Mouse (Mus musculus) stomach, embryonic 16.5 days (tissue): Measurements from ENCODE around the gene Gmcl1. TPM values are rescaled to one million over a fixed set of nuclear protein-coding genes. Genes with fewer than 3 reads are reported as not detected.

Experiments
- ATAC-seq: fragments of 200-750 bp; cut with Nextera tagmentation; 2 replicates; pipeline ENCODE4 v1.8.0; 2017; ENCODE audit warnings: moderate number of reproducible peaks, moderate TSS enrichment; ENCODE audit not compliant: insufficient read depth, low FRiP score
- H3K27ac ChIP-seq: fragments of 300-500 bp; sonication (generic); 2 replicates; pipeline ENCODE4 v1.5.1; 2014; ENCODE audit warnings: low read length
- H3K27me3 ChIP-seq: fragments of 300-500 bp; sonication (generic); 2 replicates; pipeline ENCODE4 v1.6.1; 2014; ENCODE audit warnings: low read length, control low read depth, mixed read lengths; ENCODE audit not compliant: control insufficient read depth, insufficient read depth
- H3K36me3 ChIP-seq: fragments of 300-500 bp; sonication (generic); 2 replicates; pipeline ENCODE4 v1.6.1; 2014; ENCODE audit warnings: low read length; ENCODE audit not compliant: control insufficient read depth, insufficient read depth
- H3K4me1 ChIP-seq: fragments of 300-500 bp; sonication (generic); 2 replicates; pipeline ENCODE4 v1.6.1; 2014; ENCODE audit warnings: low read length, control low read depth, mixed read lengths; ENCODE audit not compliant: control insufficient read depth, insufficient read depth
- H3K4me2 ChIP-seq: fragments of 300-500 bp; sonication (generic); 2 replicates; pipeline ENCODE4 v1.6.1; 2014; ENCODE audit warnings: low read depth, low read length, mixed read lengths
- H3K4me3 ChIP-seq: fragments of 300-500 bp; sonication (generic); replicated peaks from 2 replicates; pipeline ENCODE4 v1.5.1; 2014; ENCODE audit warnings: mild to moderate bottlenecking, low read length
- H3K9ac ChIP-seq: fragments of 300-500 bp; sonication (generic); 2 replicates; pipeline ENCODE4 v1.6.1; 2014; ENCODE audit warnings: low read length
- H3K9me3 ChIP-seq: fragments of 300-500 bp; sonication (generic); replicated peaks from 2 replicates; pipeline ENCODE4 v1.6.1; 2016; ENCODE audit warnings: low read length, control low read depth; ENCODE audit not compliant: control insufficient read depth
- WGBS: fragments of 180-500 bp; shearing (Covaris S2); extraction: QIAGEN DNeasy Blood & Tissue Kit; methylation state at CpG from one replicate; pipeline ENCODE4 v1.1.7; 2014; 5-methylcytosine and 5-hydroxymethylcytosine counted together
- polyA plus RNA-seq: library from polyadenylated mRNA; unstranded; fragments of >200 nt; fragmentation: Nextera tagmentation; extraction: Ambion mirVana; gene quantifications from 2 replicates; pipeline ENCODE4 v1.2.1, GENCODE M21; 2015

Gmcl1 gene
- polyA plus RNA-seq = 20.0 and 20.4 TPM in 2 replicates

DNA sequence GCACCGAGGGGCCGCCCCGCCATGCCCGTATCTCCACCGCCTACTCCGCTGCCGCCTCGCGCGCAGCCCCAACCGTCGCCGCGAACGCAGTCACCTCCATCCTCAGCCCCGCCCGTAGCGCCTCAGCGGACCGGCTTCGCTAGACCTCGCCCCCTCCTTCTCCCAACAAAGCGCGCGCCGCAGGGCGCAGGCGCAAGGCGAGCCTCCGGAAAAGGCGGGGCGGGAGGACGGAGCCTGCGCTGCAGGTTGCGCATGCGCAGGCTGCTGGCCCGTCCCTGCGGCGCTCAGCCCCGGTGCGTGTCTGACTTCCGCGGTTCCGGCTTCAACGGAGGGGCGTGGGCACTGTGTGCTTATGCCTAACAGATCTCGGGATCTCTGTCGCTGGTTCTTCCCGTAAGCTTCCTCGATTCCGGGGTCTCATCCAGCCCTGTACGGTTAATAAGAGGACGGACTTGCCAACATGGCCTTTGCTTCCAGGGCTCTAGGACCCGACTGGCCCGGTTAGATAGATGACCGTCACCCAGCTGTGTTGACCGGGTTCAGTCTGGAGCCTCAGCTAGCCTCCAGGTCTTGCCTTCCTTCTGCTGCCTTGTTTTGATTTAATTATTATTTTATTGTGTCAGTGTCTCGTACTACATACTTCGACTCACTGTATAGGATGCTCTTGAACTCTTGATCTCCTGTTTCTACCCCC is at the start of gene Gmcl1:
Gene Gmcl1 (minus strand): TSS at position 201 of the 694 bp plus-strand sequence.
- Histone ChIP-seq H3K9ac (peak within 1 kb of the TSS; percentile 89), H3K36me3 (no peaks in the 10 kb centered on the region), H3K27ac (peak within 1 kb of the TSS; percentile 83), H3K27me3 (no peaks in the 10 kb centered on the region), H3K4me1 (peaks cover 3% of the 10 kb centered on the region; the same call in 1 of the 2 replicates), H3K9me3 (no peaks in the 10 kb centered on the region), H3K4me2 (peak within 1 kb of the TSS; percentile 96), H3K4me3 (peak within 1 kb of the TSS; percentile 90)
- WGBS = under 1% methylated on average over 59 of the region's 59 CpGs
- peak; percentile 94 for ATAC-seq

DNA sequence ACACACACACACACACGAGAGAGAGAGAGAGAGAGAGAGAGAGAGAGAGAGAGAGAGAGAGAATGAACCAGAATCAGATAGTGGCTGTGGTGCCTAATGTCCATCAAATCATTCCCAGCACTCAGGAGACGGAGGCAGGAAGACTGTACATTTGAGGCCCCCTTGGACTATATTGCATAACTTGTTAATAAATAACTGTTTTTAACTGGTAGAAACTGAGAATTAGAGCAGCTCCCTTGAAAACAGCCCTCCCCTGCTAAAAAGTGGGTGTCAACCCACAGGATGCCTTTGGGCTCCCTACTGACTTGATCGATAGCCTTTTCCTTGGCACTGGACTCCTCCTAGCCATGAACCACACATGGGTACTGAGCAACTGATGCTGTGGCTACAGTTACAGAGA is 49.2 kb upstream of the Gmcl1 start:
- H3K9ac ChIP-seq = no peak overlapping the region
- no peaks in the 10 kb centered on the region for H3K27me3 ChIP-seq
- H3K9me3 ChIP-seq = no peaks in the 10 kb centered on the region
- ATAC-seq = no peak
- no peaks in the 10 kb centered on the region for H3K4me1 ChIP-seq
- H3K36me3 ChIP-seq = no peaks in the 10 kb centered on the region
- H3K27ac ChIP-seq = no peak overlapping the region
- no peak overlapping the region for H3K4me2 ChIP-seq
- no peak overlapping the region for H3K4me3 ChIP-seq
- 54% methylated on average over 3 of the region's 3 CpGs for WGBS

DNA sequence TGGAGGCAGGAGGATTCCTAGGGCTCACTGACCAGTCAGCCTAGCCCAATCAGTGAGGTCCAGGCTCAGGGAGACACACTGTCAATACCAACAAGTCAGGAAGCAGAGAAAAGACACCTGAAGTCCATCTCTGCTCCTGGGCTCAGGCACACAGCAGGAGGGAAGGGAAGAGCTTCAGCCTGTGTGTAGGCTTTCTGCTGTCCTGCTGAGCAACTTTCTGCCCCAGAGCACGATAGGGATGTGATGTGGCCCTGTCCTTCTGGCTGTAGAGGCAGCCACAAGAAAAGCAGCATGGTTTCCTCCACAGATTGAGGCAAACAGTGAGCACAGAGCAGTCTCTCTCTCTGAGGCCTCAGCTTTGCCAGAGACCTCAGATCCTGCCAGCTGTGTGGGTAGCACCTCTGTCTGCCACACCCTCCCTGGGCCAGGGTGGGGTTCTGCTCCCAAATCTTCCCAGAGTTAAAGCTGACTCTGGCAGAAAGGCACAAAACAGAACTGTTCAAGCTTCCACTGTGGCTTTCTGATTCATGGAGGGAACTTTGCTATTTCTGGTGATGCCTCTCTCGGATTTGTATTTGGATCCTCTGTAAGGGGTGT is 48.3 kb upstream of the Gmcl1 start:
- no peaks in the 10 kb centered on the region for H3K9me3 ChIP-seq
- ATAC-seq = no peak
- H3K36me3 ChIP-seq = no peaks in the 10 kb centered on the region
- no peak overlapping the region for H3K4me3 ChIP-seq
- no peak overlapping the region for H3K27ac ChIP-seq
- no peaks in the 10 kb centered on the region for H3K4me1 ChIP-seq
- no peak overlapping the region for H3K4me2 ChIP-seq
- WGBS = 51% methylated on average over 2 of the region's 2 CpGs
- no peaks in the 10 kb centered on the region for H3K27me3 ChIP-seq
- no peak overlapping the region for H3K9ac ChIP-seq

DNA sequence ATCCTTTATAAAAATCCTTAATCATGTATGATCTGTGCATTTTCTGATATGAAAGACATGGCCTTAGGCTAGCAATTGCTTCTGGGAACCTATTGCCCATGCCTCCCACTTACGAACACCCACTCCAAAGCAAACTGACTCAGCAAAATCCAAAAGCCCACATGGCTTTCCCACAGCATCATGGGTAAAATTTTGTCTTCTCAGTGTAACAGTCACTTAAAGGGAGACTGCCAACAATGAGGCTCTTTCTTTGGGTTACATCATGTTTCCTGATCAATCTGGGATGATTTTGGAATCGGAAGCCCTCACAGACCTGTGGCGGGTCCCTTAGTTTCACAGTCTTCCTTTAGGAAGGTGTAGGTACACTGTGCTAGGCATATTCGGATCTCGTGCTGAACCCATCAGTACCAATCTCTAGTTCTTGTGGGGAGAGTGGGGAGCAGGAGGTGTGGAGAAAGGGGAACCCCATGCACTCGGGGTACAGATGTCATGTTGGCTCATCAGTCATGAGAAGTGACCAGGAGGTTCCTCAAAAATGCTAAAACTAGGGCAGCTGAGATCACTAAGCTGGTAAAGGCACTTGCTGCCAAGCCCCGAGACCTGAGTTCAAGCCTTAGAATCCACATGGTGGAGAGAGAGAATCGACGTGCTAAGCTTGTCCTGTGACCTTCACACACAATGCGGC is 45.9 kb upstream of the Gmcl1 start:
- Histone ChIP-seq H3K9me3 (no peaks in the 10 kb centered on the region), H3K27ac (no peak overlapping the region), H3K27me3 (no peaks in the 10 kb centered on the region), H3K4me3 (no peak overlapping the region), H3K4me2 (no peak overlapping the region), H3K4me1 (no peaks in the 10 kb centered on the region), H3K36me3 (no peaks in the 10 kb centered on the region), H3K9ac (no peak overlapping the region)
- ATAC-seq = no peak
- 89% methylated on average over 10 of the region's 10 CpGs for WGBS

DNA sequence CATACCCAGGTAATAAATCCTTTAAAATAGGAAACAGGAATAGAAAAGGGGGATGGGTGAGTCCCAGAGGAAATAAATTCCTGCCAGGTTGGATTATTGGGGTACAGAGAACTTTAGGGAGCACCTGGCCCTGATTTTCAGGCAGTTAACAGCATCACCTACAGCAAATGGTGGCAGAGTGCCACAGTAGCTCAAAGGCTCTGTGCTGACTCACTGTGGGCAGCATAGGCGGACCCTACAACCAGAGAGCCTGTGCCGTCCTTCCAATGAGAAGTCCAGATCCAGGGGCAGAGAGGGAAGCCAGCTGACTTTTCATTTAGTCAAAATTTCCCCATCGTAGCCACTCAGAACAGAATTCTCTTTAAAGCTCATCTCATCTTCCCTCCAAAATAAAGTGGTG is 44.0 kb upstream of the Gmcl1 start:
- Histone ChIP-seq H3K4me3 (no peak overlapping the region), H3K9ac (no peak overlapping the region), H3K4me2 (no peak overlapping the region), H3K9me3 (no peaks in the 10 kb centered on the region), H3K4me1 (no peaks in the 10 kb centered on the region; the same call in 1 of the 2 replicates), H3K36me3 (no peaks in the 10 kb centered on the region), H3K27ac (no peak overlapping the region), H3K27me3 (no peaks in the 10 kb centered on the region)
- 78% methylated on average over 3 of the region's 3 CpGs for WGBS
- ATAC-seq = no peak

DNA sequence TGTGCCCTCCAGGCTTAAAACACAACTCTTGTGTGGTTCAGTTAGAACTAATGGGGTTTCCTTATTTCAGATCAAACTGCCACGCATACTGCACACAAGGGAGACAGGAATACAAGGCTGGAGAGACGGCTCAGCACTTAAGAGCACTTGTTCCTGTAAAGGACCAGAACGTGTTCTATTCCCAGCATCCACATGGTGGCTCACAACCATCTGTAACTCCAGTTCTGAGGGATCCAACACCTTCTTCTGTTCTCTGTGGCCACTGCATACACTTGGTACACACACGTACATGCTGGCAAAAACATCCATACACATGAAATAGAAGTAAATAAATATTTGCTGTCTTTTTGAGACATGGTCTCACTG is 43.5 kb upstream of the Gmcl1 start:
- Histone ChIP-seq H3K4me2 (no peak overlapping the region), H3K4me3 (no peak overlapping the region), H3K9ac (no peak overlapping the region), H3K36me3 (no peaks in the 10 kb centered on the region), H3K27ac (no peak overlapping the region), H3K27me3 (no peaks in the 10 kb centered on the region), H3K4me1 (no peaks in the 10 kb centered on the region; the same call in 1 of the 2 replicates), H3K9me3 (no peaks in the 10 kb centered on the region)
- WGBS = 60% methylated on average over 4 of the region's 4 CpGs
- no peak for ATAC-seq

DNA sequence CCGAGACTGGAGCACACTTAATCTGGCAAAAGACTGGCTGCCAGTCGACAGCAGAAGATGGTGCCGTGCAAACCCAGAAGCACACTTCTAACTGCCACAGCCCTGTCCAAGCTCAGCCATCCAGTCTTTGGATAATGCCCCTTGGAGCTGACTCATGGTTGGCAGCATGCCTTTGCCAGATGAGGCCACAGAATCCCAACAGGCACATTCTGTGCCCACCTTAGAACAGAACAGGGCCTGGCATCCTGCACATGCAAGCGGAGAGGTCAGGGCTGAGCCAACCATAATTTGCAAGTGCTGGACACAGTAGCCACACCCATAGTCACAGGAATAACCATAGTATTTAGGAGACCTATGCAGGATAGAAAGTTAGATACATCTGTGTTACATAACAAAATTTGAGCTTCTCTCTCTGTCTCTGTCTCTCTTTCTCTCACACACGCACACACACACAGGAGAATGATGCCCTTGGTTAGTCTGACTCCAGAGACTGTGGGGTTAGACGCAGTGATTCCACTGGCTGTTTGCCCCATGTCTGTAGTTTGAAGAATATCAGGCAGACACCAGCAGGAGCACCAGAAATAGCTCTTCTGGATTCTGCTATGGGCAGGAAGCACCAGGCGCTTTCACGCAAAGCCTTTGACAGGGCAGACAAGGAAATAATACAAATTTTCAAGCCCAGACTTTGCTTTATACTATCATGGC is 43.0 kb upstream of the Gmcl1 start:
- no peaks in the 10 kb centered on the region for H3K36me3 ChIP-seq
- 87% methylated on average over 8 of the region's 8 CpGs for WGBS
- H3K4me1 ChIP-seq = no peaks in the 10 kb centered on the region; the same call in 1 of the 2 replicates
- no peak overlapping the region for H3K9ac ChIP-seq
- H3K27me3 ChIP-seq = no peaks in the 10 kb centered on the region
- H3K9me3 ChIP-seq = no peaks in the 10 kb centered on the region
- no peak overlapping the region for H3K4me3 ChIP-seq
- H3K27ac ChIP-seq = no peak overlapping the region
- ATAC-seq = no peak; the same call in 1 of the 2 replicates
- no peak overlapping the region for H3K4me2 ChIP-seq

DNA sequence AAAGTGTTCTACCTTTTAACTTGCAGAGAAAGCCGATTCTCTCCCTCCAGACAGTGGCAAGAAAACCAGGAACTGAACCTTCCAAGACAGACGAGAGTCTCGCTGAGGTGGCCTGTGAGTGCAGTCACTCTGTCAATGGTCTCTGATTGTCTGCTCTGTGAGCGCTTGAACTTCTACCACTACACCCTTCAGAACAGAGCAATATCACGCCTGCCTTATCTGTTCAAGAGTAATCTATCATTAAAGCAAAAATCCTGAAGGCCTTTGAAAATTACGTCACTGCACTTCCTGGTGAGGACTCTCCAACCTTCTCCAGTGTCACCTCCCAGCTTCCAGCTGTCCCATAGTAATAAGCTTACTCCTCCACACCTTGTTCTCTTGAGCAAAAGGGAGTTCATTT is 41.8 kb upstream of the Gmcl1 start:
- H3K9me3 ChIP-seq = no peaks in the 10 kb centered on the region
- no peak overlapping the region for H3K4me2 ChIP-seq
- H3K27me3 ChIP-seq = no peaks in the 10 kb centered on the region
- no peaks in the 10 kb centered on the region for H3K36me3 ChIP-seq
- WGBS = 69% methylated on average over 6 of the region's 6 CpGs
- no peak overlapping the region for H3K4me3 ChIP-seq
- H3K4me1 ChIP-seq = no peaks in the 10 kb centered on the region; the same call in 1 of the 2 replicates
- no peak overlapping the region for H3K9ac ChIP-seq
- peak; percentile 57; the same call in 1 of the 2 replicates for ATAC-seq
- no peak overlapping the region for H3K27ac ChIP-seq

DNA sequence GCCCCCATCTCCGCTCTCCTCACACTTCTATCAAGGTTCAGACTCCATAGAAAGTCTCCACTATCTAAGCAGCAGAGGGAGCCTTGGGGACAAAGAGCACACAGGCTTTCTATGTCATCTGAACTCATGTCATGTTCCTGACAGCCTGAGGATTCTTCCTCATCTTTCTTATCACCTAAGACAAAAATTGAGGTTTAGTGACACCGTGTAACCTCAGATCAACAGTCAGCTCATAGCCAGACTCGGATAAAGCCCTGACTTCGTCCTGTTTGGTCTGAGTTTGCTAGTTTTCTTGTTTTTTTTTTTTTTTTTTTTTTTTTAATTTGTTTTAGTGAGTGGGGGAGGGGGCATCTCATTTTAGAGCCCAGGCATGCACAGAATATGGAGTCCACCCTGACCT is 40.6 kb upstream of the Gmcl1 start:
- whole genome bisulfite sequencing = 78% methylated on average over 4 of the region's 4 CpGs

More for the DNA sequence above, 40.6 kb upstream of the Gmcl1 start:
- H3K36me3 ChIP-seq = no peaks in the 10 kb centered on the region
- H3K9ac ChIP-seq = no peak overlapping the region
- H3K4me2 ChIP-seq = no peak overlapping the region
- H3K4me3 ChIP-seq = no peak overlapping the region
- no peaks in the 10 kb centered on the region for H3K9me3 ChIP-seq
- H3K27ac ChIP-seq = no peak overlapping the region
- H3K4me1 ChIP-seq = no peaks in the 10 kb centered on the region; the same call in 1 of the 2 replicates
- no peaks in the 10 kb centered on the region for H3K27me3 ChIP-seq
- ATAC-seq = no peak
